Mouse (Mus musculus): Measurements from ENCODE around the gene Rad51b. TPM values are rescaled to one million over a fixed set of nuclear protein-coding genes. Genes with fewer than 3 reads are reported as not detected.
"Not testable (repeated sequence)": the region's sequence is repeated elsewhere in the genome, so short reads cannot be mapped to it uniquely, and the experiment has no call there.

The Rad51b gene
- polyA plus RNA-seq, 1 experiment from 2014 or later, result 2.7 TPM

GRCm38 (mm10) chr12:79322539-79322938 lies 25.5 kb downstream of the Rad51b start:
- H3K4me2 ChIP-seq (ENCODE audit: low read length); H3K36me3 ChIP-seq (ENCODE audit: control insufficient read depth, insufficient read depth, low read length); H3K4me3 ChIP-seq (ENCODE audit: low read length); H3K4me1 ChIP-seq (ENCODE audit: control insufficient read depth, insufficient read depth, low read depth, low read length); ATAC-seq; H3K9ac ChIP-seq (ENCODE audit: low read depth, low read length); H3K27me3 ChIP-seq (replicated peaks; ENCODE audit: control insufficient read depth, insufficient read depth, low read length); H3K9me3 ChIP-seq (ENCODE audit: control insufficient read depth, low read length); H3K27ac ChIP-seq (ENCODE audit: low read depth, low read length): not testable (repeated sequence)
- 68% methylated on average over 2 of the region's 2 CpGs for WGBS

GRCm38 (mm10) chr12:79326236-79326635 lies 29.2 kb downstream of the Rad51b start:
- no peaks in the 10 kb centered on the region for H3K36me3 ChIP-seq (ENCODE audit: control insufficient read depth, insufficient read depth, low read length)
- 71% methylated on average over 2 of the region's 2 CpGs for WGBS

GRCm38 (mm10) chr12:79326745-79327144 lies 29.7 kb downstream of the Rad51b start:
- Histone ChIP-seq H3K27ac (ENCODE audit: low read depth, low read length) (no peak overlapping the region), H3K27me3 (replicated peaks; ENCODE audit: control insufficient read depth, insufficient read depth, low read length) (no peaks in the 10 kb centered on the region), H3K9ac (ENCODE audit: low read depth, low read length) (no peak overlapping the region), H3K36me3 (ENCODE audit: control insufficient read depth, insufficient read depth, low read length) (no peaks in the 10 kb centered on the region), H3K4me2 (ENCODE audit: low read length) (no peak overlapping the region), H3K4me1 (ENCODE audit: control insufficient read depth, insufficient read depth, low read depth, low read length) (no peaks in the 10 kb centered on the region), H3K4me3 (ENCODE audit: low read length) (no peak overlapping the region), H3K9me3 (ENCODE audit: control insufficient read depth, low read length) (no peaks in the 10 kb centered on the region)
- ATAC-seq, result no peak
- 85% methylated on average over 2 of the region's 2 CpGs for WGBS

More at GRCm38 (mm10) chr12:79326236-79326635, 29.2 kb downstream of the Rad51b start:
- no peak overlapping the region for H3K9ac ChIP-seq (ENCODE audit: low read depth, low read length)
- no peak overlapping the region for H3K4me3 ChIP-seq (ENCODE audit: low read length)
- no peak overlapping the region for H3K27ac ChIP-seq (ENCODE audit: low read depth, low read length)
- no peak overlapping the region for H3K4me2 ChIP-seq (ENCODE audit: low read length)
- H3K4me1 ChIP-seq (ENCODE audit: control insufficient read depth, insufficient read depth, low read depth, low read length), result no peaks in the 10 kb centered on the region
- H3K27me3 ChIP-seq (replicated peaks; ENCODE audit: control insufficient read depth, insufficient read depth, low read length), result no peaks in the 10 kb centered on the region
- no peaks in the 10 kb centered on the region for H3K9me3 ChIP-seq (ENCODE audit: control insufficient read depth, low read length)
- no peak for ATAC-seq

- Histone ChIP-seq H3K4me3 (ENCODE audit: low read length) (no peak overlapping the region), H3K27me3 (replicated peaks; ENCODE audit: control insufficient read depth, insufficient read depth, low read length) (no peaks in the 10 kb centered on the region), H3K4me1 (ENCODE audit: control insufficient read depth, insufficient read depth, low read depth, low read length) (no peaks in the 10 kb centered on the region), H3K36me3 (ENCODE audit: control insufficient read depth, insufficient read depth, low read length) (no peaks in the 10 kb centered on the region), H3K4me2 (ENCODE audit: low read length) (no peak overlapping the region), H3K9me3 (ENCODE audit: control insufficient read depth, low read length) (no peaks in the 10 kb centered on the region), H3K9ac (ENCODE audit: low read depth, low read length) (no peak overlapping the region), H3K27ac (ENCODE audit: low read depth, low read length) (no peak overlapping the region)
- WGBS, result 80% methylated on average over 2 of the region's 2 CpGs
- ATAC-seq, result no peak
Measured at GRCm38 (mm10) chr12:79327868-79328267, 30.8 kb downstream of the Rad51b start.

- H3K4me2 ChIP-seq (ENCODE audit: low read length), result no peak overlapping the region
- no peak overlapping the region for H3K4me3 ChIP-seq (ENCODE audit: low read length)
- H3K4me1 ChIP-seq (ENCODE audit: control insufficient read depth, insufficient read depth, low read depth, low read length), result no peaks in the 10 kb centered on the region
- H3K36me3 ChIP-seq (ENCODE audit: control insufficient read depth, insufficient read depth, low read length), result no peaks in the 10 kb centered on the region
- H3K27ac ChIP-seq (ENCODE audit: low read depth, low read length), result no peak overlapping the region
- no peaks in the 10 kb centered on the region for H3K27me3 ChIP-seq (replicated peaks; ENCODE audit: control insufficient read depth, insufficient read depth, low read length)
- no peak for ATAC-seq
- no peaks in the 10 kb centered on the region for H3K9me3 ChIP-seq (ENCODE audit: control insufficient read depth, low read length)
- no peak overlapping the region for H3K9ac ChIP-seq (ENCODE audit: low read depth, low read length)
- WGBS, result 81% methylated on average over 2 of the region's 2 CpGs
Measured at GRCm38 (mm10) chr12:79330571-79330970, 33.5 kb downstream of the Rad51b start.

GRCm38 (mm10) chr12:79331722-79332121 lies 34.6 kb downstream of the Rad51b start:
- Histone ChIP-seq H3K27me3 (replicated peaks; ENCODE audit: control insufficient read depth, insufficient read depth, low read length) (no peaks in the 10 kb centered on the region), H3K9me3 (ENCODE audit: control insufficient read depth, low read length) (no peaks in the 10 kb centered on the region), H3K27ac (ENCODE audit: low read depth, low read length) (no peak overlapping the region), H3K4me2 (ENCODE audit: low read length) (no peak overlapping the region), H3K9ac (ENCODE audit: low read depth, low read length) (no peak overlapping the region), H3K4me3 (ENCODE audit: low read length) (no peak overlapping the region), H3K4me1 (ENCODE audit: control insufficient read depth, insufficient read depth, low read depth, low read length) (no peaks in the 10 kb centered on the region), H3K36me3 (ENCODE audit: control insufficient read depth, insufficient read depth, low read length) (no peaks in the 10 kb centered on the region)
- WGBS, result 81% methylated on average over 4 of the region's 4 CpGs
- ATAC-seq, result no peak

GRCm38 (mm10) chr12:79338791-79339190 lies 41.7 kb downstream of the Rad51b start:
- Histone ChIP-seq H3K27me3 (replicated peaks; ENCODE audit: control insufficient read depth, insufficient read depth, low read length) (no peaks in the 10 kb centered on the region), H3K9me3 (ENCODE audit: control insufficient read depth, low read length) (no peaks in the 10 kb centered on the region), H3K9ac (ENCODE audit: low read depth, low read length) (no peak overlapping the region), H3K4me2 (ENCODE audit: low read length) (no peak overlapping the region), H3K36me3 (ENCODE audit: control insufficient read depth, insufficient read depth, low read length) (no peaks in the 10 kb centered on the region), H3K4me3 (ENCODE audit: low read length) (no peak overlapping the region), H3K27ac (ENCODE audit: low read depth, low read length) (no peak overlapping the region), H3K4me1 (ENCODE audit: control insufficient read depth, insufficient read depth, low read depth, low read length) (no peaks in the 10 kb centered on the region)
- ATAC-seq, result no peak
- 92% methylated on average over 8 of the region's 8 CpGs for whole genome bisulfite sequencing

GRCm38 (mm10) chr12:79340513-79340912 lies 43.4 kb downstream of the Rad51b start:
- H3K4me3 ChIP-seq (ENCODE audit: low read length), result no peak overlapping the region
- no peak overlapping the region for H3K4me2 ChIP-seq (ENCODE audit: low read length)
- H3K27me3 ChIP-seq (replicated peaks; ENCODE audit: control insufficient read depth, insufficient read depth, low read length), result no peaks in the 10 kb centered on the region
- no peak overlapping the region for H3K27ac ChIP-seq (ENCODE audit: low read depth, low read length)
- no peaks in the 10 kb centered on the region for H3K36me3 ChIP-seq (ENCODE audit: control insufficient read depth, insufficient read depth, low read length)
- 78% methylated on average over 6 of the region's 6 CpGs for WGBS
- no peak for ATAC-seq
- no peaks in the 10 kb centered on the region for H3K9me3 ChIP-seq (ENCODE audit: control insufficient read depth, low read length)
- H3K9ac ChIP-seq (ENCODE audit: low read depth, low read length), result no peak overlapping the region
- no peaks in the 10 kb centered on the region for H3K4me1 ChIP-seq (ENCODE audit: control insufficient read depth, insufficient read depth, low read depth, low read length)

DNA sequence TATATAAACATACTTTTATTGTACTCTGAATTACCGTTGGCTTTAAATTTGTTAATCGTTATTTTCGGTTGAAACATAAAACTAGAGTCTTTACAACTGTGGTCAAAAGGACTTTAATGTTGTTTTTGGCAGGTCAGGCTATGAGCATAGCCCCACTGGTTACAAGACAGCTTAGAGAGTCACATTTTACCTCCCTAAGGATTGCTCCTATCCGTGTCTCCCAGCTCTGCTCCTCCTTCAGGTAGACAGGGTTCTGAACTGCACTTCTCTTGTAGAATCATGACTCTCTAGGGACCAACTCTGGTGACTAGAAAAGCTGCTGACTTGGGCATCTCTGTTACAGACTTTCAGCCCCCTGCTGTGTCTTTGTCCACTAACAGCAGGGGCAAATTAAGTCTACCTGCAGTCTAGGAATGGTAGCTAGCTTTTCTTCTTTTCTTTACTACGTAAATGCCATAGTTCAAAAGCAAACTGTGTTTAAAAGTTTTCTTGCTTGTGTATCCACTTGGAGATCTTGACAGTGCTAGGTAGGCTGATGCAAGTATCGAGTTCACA lies 44.3 kb downstream of the Rad51b start:
- ATAC-seq, result no peak
- Histone ChIP-seq H3K9ac (ENCODE audit: low read depth, low read length) (no peak overlapping the region), H3K9me3 (ENCODE audit: control insufficient read depth, low read length) (no peaks in the 10 kb centered on the region), H3K36me3 (ENCODE audit: control insufficient read depth, insufficient read depth, low read length) (no peaks in the 10 kb centered on the region), H3K4me1 (ENCODE audit: control insufficient read depth, insufficient read depth, low read depth, low read length) (no peaks in the 10 kb centered on the region), H3K27ac (ENCODE audit: low read depth, low read length) (no peak overlapping the region), H3K4me2 (ENCODE audit: low read length) (no peak overlapping the region), H3K4me3 (ENCODE audit: low read length) (no peak overlapping the region), H3K27me3 (replicated peaks; ENCODE audit: control insufficient read depth, insufficient read depth, low read length) (no peaks in the 10 kb centered on the region)
- WGBS, result 62% methylated on average over 6 of the region's 6 CpGs
